Mouse (Mus musculus): ENCODE data around the gene Olfr1240.

Olfr1240 gene

DNA sequence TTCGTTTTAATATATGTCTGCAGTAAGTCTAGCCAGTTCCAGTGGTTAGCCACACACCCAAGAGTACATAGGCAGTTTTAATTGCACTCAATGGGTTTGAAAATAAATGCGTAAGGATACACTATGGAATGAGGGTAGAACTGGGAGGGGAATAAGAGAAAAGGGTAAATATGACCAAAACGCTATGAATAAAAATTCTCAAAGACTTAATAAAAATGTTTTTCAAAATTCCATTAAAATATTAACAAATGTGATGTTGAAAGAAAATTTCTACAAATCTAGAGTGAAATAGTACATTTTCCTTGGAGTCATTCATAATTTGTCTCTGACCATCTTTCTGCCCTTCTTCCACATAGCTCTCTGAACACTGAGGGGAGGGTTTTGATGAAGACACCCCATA, at the start of gene Olfr1240:
Gene Olfr1240, minus strand, starts transcription at position 101 of the 400 bp plus-strand sequence.
- DNase-seq (ENCODE audit: low read depth, low spot score), result no peak

DNA sequence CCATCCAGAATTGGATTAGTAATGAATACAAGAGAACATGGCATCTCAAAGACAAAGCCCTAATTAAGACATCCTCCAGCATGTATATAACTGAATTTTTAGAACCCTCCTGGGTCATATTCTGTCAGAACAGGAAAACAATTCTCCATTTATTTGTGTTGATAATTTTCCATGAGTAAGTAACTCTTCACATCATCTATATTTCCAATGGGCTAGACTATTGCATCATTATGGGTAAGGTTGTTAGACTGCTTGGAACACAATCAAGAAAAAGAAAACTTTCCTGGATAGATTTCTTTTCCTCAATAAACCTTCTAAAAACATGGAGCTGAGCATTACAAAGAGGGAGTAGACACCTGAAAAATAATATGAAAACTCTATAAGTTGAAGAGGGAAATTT, 44.2 kb upstream of the Olfr1240 start, which contains the start of gene Olfr1241:
Gene Olfr1241, minus strand, starts transcription at position 101 of the 400 bp plus-strand sequence.
- no peak for DNase-seq (ENCODE audit: low read depth, low spot score)

DNA sequence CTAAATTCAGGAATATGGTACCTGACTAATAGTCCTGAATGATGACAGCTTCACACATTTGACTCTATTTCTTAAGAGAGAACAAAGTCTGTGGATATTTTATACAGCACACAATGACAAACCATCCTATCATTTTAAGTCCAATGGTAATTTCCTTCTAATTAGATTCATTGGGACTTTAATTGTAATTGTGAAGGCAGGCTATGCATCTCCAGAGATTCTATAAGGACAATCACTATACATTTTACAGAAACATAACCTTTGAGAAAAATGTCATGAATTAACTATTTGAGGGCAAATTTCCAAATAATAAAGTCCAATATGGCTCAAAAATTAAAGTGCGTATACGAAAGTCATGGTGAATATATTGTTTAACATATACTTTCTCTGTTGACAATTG, 22.5 kb downstream of the Olfr1240 start, which contains the start of gene Olfr1239:
Gene Olfr1239, minus strand, starts transcription at position 101 of the 400 bp plus-strand sequence.
- no peak for DNase-seq (ENCODE audit: low read depth, low spot score)

DNA sequence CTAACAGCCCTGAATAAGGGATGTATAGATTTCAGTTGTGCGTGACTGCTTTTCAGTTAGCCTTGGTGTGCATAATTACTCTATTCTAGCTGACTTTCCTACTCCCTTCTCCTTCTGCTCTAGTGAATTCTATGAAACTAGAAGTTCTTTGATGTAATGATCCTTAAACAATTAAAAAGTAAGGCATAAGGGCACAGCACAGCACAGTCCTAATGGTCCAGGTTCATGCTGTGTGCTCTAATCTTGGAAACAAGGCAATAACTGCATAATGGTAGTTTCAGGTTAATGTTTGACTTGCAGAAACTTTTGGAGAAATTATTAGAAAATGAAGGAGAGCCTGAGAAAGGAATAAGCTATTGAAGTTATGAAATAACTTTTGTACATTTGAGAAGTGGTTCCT, 28.2 kb downstream of the Olfr1240 start:
- DNase-seq (ENCODE audit: low read depth, low spot score), result no peak

DNA sequence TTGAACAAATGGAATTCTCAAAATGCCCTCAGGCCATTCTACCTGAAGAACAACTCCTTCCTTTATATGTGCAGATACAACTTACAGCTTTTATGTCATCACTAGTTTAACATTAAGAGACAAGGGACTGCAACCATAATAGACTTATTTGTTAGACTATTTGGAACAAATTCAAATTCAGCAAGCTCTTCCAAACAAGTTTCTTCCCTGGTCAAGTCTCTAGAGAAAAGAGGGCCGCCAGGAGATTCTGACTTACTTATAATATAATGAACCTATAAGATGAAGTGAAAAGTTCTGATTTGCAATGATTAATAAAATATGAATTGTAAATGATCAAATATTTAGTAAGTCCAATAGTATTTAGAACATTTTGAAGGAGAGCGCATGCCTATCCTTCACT, 33.2 kb downstream of the Olfr1240 start, which contains the start of gene Olfr1238:
Gene Olfr1238, minus strand, starts transcription at position 101 of the 400 bp plus-strand sequence.
- no peak for DNase-seq (ENCODE audit: low read depth, low spot score)

DNA sequence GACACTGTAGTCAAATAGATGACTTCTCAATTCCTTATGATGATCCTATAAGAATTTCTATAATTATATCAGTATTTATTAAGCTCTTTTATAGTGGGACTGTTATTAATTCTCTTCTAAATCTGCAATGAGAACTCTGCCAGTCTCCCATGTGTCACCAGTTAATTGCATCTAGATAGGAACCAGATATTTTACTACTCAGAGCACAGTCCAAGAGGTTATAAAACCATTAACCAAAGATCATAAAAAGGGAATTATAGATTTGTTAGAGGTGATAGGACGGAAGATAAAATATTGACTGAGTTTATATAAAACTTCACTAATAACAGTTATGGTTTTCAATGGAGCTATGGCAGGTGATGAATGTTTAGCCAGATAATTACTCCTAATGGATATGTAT, 41.9 kb downstream of the Olfr1240 start:
- DNase-seq (ENCODE audit: low read depth, low spot score), result no peak
